Mouse (Mus musculus) right cerebral cortex, postnatal 10 days (tissue): ENCODE measurements around the gene Supt6.
A peak's percentile ranks its signal among the peaks of the same experiment; 100 is the strongest.

ENCODE experiments used
- DNase-seq, 2 experiments: peaks; one replicate each; pipeline ENCODE4 v3.0.0; 2021; ENCODE audit warnings: low spot score in 2 of 2

Supt6 gene

GRCm38 (mm10) chr11:78167257-78167959 is 78.4 kb downstream of the Supt6 start:
- no peak for DNase-seq

GRCm38 (mm10) chr11:78166640-78167039 is 79.1 kb downstream of the Supt6 start:
- DNase-seq, result no peak

- DNase-seq, result no peak
Observed at GRCm38 (mm10) chr11:78166161-78166560, 79.6 kb downstream of the Supt6 start.

- DNase-seq, result peak; percentile 72 to 78
Observed at GRCm38 (mm10) chr11:78165761-78166109, 80.1 kb downstream of the Supt6 start.

- DNase-seq, result peak; percentile 86 to 88
Observed at GRCm38 (mm10) chr11:78164924-78165760, 80.6 kb downstream of the Supt6 start, which contains the start of gene Traf4. Gene Traf4 (minus strand): TSS chr11:78165589.

- no peak for DNase-seq
Observed at GRCm38 (mm10) chr11:78164604-78164923, 81.2 kb downstream of the Supt6 start.

GRCm38 (mm10) chr11:78163681-78164603 is 81.8 kb downstream of the Supt6 start:
- peak; percentile 72 to 84 for DNase-seq

GRCm38 (mm10) chr11:78163045-78163444 is 82.7 kb downstream of the Supt6 start:
- no peak for DNase-seq

- DNase-seq, result peak; percentile 85 to 90
Observed at GRCm38 (mm10) chr11:78162504-78162903, 83.3 kb downstream of the Supt6 start.

GRCm38 (mm10) chr11:78161968-78162367 is 83.8 kb downstream of the Supt6 start:
- DNase-seq, result peak; percentile 83

- DNase-seq, result no peak
Observed at GRCm38 (mm10) chr11:78161169-78161568, 84.6 kb downstream of the Supt6 start.

- no peak for DNase-seq
Observed at GRCm38 (mm10) chr11:78160675-78161074, 85.1 kb downstream of the Supt6 start.

GRCm38 (mm10) chr11:78160171-78160570 is 85.6 kb downstream of the Supt6 start:
- no peak for DNase-seq

GRCm38 (mm10) chr11:78159557-78159956 is 86.2 kb downstream of the Supt6 start:
- DNase-seq, result peak in 1 of 2 experiments; percentile 35

GRCm38 (mm10) chr11:78159096-78159495 is 86.7 kb downstream of the Supt6 start:
- peak; percentile 84 for DNase-seq
